Mouse (Mus musculus) forebrain, embryonic 12.5 days (tissue): Measurements from ENCODE around the gene Synpo2l. TPM values are rescaled to one million over a fixed set of nuclear protein-coding genes. Genes with fewer than 3 reads are reported as not detected.

ENCODE experiments used
- ATAC-seq: fragments of 200-750 bp; cut with Nextera tagmentation; 2 replicates; pipeline ENCODE4 v1.8.0; 2017; ENCODE audit warnings: moderate TSS enrichment; ENCODE audit not compliant: low FRiP score
- H3K27ac ChIP-seq: fragments of 300-500 bp; sonication (generic); 2 replicates; pipeline ENCODE4 v1.5.1; 2016; ENCODE audit warnings: mild to moderate bottlenecking
- H3K27me3 ChIP-seq: fragments of 300-500 bp; sonication (generic); 2 replicates; pipeline ENCODE4 v1.6.1; 2016; ENCODE audit warnings: mild to moderate bottlenecking
- H3K36me3 ChIP-seq: fragments of 300-500 bp; sonication (generic); replicated peaks from 2 replicates; pipeline ENCODE4 v1.6.1; 2016; ENCODE audit warnings: mild to moderate bottlenecking
- H3K4me1 ChIP-seq: fragments of 300-500 bp; sonication (generic); 2 replicates; pipeline ENCODE4 v1.6.1; 2016
- H3K4me2 ChIP-seq: fragments of 300-500 bp; sonication (generic); 2 replicates; pipeline ENCODE4 v1.6.1; 2016; ENCODE audit warnings: mild to moderate bottlenecking, moderate library complexity
- H3K4me3 ChIP-seq: fragments of 300-500 bp; sonication (generic); replicated peaks from 2 replicates; pipeline ENCODE4 v1.5.1; 2016; ENCODE audit warnings: mild to moderate bottlenecking
- H3K9ac ChIP-seq: fragments of 300-500 bp; sonication (generic); 2 replicates; pipeline ENCODE4 v1.6.1; 2016; ENCODE audit warnings: mild to moderate bottlenecking
- H3K9me3 ChIP-seq: fragments of 300-500 bp; sonication (generic); 2 replicates; pipeline ENCODE4 v1.6.1; 2016
- WGBS: fragments of 180-500 bp; shearing (Covaris S2); methylation state at CpG from one replicate; pipeline ENCODE4 v1.1.7; 2016; 5-methylcytosine and 5-hydroxymethylcytosine counted together
- polyA plus RNA-seq: library from polyadenylated mRNA; unstranded; fragments of >200 nt; fragmentation: Nextera tagmentation; extraction: Ambion mirVana; gene quantifications from 2 replicates; pipeline ENCODE4 v1.2.1, GENCODE M21; 2016

The Synpo2l gene
- polyA plus RNA-seq, 1 experiment from 2014 or later: 0.24 TPM

GRCm38 (mm10) chr14:20655731-20656130, 12.4 kb downstream of the Synpo2l start:
- H3K36me3 ChIP-seq: no peaks in the 10 kb centered on the region
- H3K4me1 ChIP-seq: no peaks in the 10 kb centered on the region
- no peaks in the 10 kb centered on the region for H3K9me3 ChIP-seq
- no peak for ATAC-seq
- no peak overlapping the region for H3K4me2 ChIP-seq
- peaks cover 9% of the 10 kb centered on the region; the same call in 1 of the 2 replicates for H3K27me3 ChIP-seq
- WGBS: 80% methylated on average over 9 of the region's 9 CpGs
- H3K4me3 ChIP-seq: no peak overlapping the region
- H3K9ac ChIP-seq: no peak overlapping the region
- no peak overlapping the region for H3K27ac ChIP-seq

- Histone ChIP-seq H3K9ac (no peak overlapping the region), H3K4me2 (no peak overlapping the region), H3K27ac (no peak overlapping the region), H3K9me3 (no peaks in the 10 kb centered on the region), H3K36me3 (no peaks in the 10 kb centered on the region), H3K4me1 (no peaks in the 10 kb centered on the region), H3K4me3 (no peak overlapping the region), H3K27me3 (peaks cover 9% of the 10 kb centered on the region; the same call in 1 of the 2 replicates)
- 82% methylated on average over 9 of the region's 9 CpGs for WGBS
- no peak for ATAC-seq
Measured at GRCm38 (mm10) chr14:20654690-20655421, 13.3 kb downstream of the Synpo2l start.

GRCm38 (mm10) chr14:20651722-20652256, 16.4 kb downstream of the Synpo2l start:
- Histone ChIP-seq H3K9ac (no peak overlapping the region), H3K4me3 (no peak overlapping the region), H3K27me3 (0 out of 2 replicates have a peak, but pooled peaks cover 5% of the 10 kb centered on the region), H3K4me1 (no peaks in the 10 kb centered on the region), H3K36me3 (no peaks in the 10 kb centered on the region), H3K9me3 (no peaks in the 10 kb centered on the region), H3K27ac (no peak overlapping the region), H3K4me2 (no peak overlapping the region)
- ATAC-seq: no peak
- 74% methylated on average over 4 of the region's 4 CpGs for WGBS

- H3K36me3 ChIP-seq: no peaks in the 10 kb centered on the region
- no peak overlapping the region for H3K27ac ChIP-seq
- H3K9ac ChIP-seq: no peak overlapping the region
- H3K9me3 ChIP-seq: no peaks in the 10 kb centered on the region
- no peaks in the 10 kb centered on the region for H3K4me1 ChIP-seq
- no peak for ATAC-seq
- 62% methylated on average over 2 of the region's 2 CpGs for WGBS
- H3K4me3 ChIP-seq: no peak overlapping the region
- H3K4me2 ChIP-seq: no peak overlapping the region
- no peaks in the 10 kb centered on the region for H3K27me3 ChIP-seq
Measured at GRCm38 (mm10) chr14:20651000-20651399, 17.2 kb downstream of the Synpo2l start.

GRCm38 (mm10) chr14:20646381-20646780, 21.8 kb downstream of the Synpo2l start:
- Histone ChIP-seq H3K4me1 (peaks cover 8% of the 10 kb centered on the region), H3K27me3 (no peaks in the 10 kb centered on the region), H3K4me3 (no peak overlapping the region), H3K9me3 (no peaks in the 10 kb centered on the region), H3K4me2 (no peak overlapping the region), H3K27ac (no peak overlapping the region), H3K9ac (no peak overlapping the region), H3K36me3 (no peaks in the 10 kb centered on the region)
- no peak for ATAC-seq

GRCm38 (mm10) chr14:20645547-20645946, 22.6 kb downstream of the Synpo2l start:
- Histone ChIP-seq H3K36me3 (no peaks in the 10 kb centered on the region), H3K4me3 (no peak overlapping the region), H3K27me3 (no peaks in the 10 kb centered on the region), H3K9me3 (no peaks in the 10 kb centered on the region), H3K27ac (no peak overlapping the region), H3K4me1 (peaks cover 9% of the 10 kb centered on the region), H3K4me2 (no peak overlapping the region), H3K9ac (no peak overlapping the region)
- WGBS: 31% methylated on average over 3 of the region's 3 CpGs
- ATAC-seq: no peak

- 13% methylated on average over 10 of the region's 10 CpGs for WGBS
- peaks cover 15% of the 10 kb centered on the region for H3K4me1 ChIP-seq
Measured at GRCm38 (mm10) chr14:20641438-20641875, 26.7 kb downstream of the Synpo2l start.

GRCm38 (mm10) chr14:20640644-20641437, 27.3 kb downstream of the Synpo2l start, which contains the start of gene Usp54:
Gene Usp54, minus strand, starts transcription at chr14:20641063.
- ATAC-seq: peak; percentile 98
- H3K9ac ChIP-seq: peak within 1 kb of the TSS; percentile 76

More at GRCm38 (mm10) chr14:20641438-20641875, 26.7 kb downstream of the Synpo2l start:
- H3K4me3 ChIP-seq: peak overlapping the region; percentile 83
- no peaks in the 10 kb centered on the region for H3K36me3 ChIP-seq
- no peaks in the 10 kb centered on the region for H3K27me3 ChIP-seq
- no peak for ATAC-seq
- peak overlapping the region; percentile 92 for H3K27ac ChIP-seq
- peak overlapping the region; percentile 76 for H3K9ac ChIP-seq
- H3K4me2 ChIP-seq: peak overlapping the region; percentile 66
- no peaks in the 10 kb centered on the region for H3K9me3 ChIP-seq

GRCm38 (mm10) chr14:20639918-20640619, 28.1 kb downstream of the Synpo2l start:
- Histone ChIP-seq H3K4me3 (peak overlapping the region; percentile 83), H3K4me1 (peaks cover 15% of the 10 kb centered on the region), H3K27me3 (no peaks in the 10 kb centered on the region), H3K36me3 (no peaks in the 10 kb centered on the region), H3K27ac (peak overlapping the region; percentile 92), H3K4me2 (peak overlapping the region; percentile 78), H3K9me3 (no peaks in the 10 kb centered on the region), H3K9ac (peak overlapping the region; percentile 76)
- ATAC-seq: peak; percentile 55
- 2% methylated on average over 16 of the region's 16 CpGs for WGBS

More at GRCm38 (mm10) chr14:20640644-20641437, 27.3 kb downstream of the Synpo2l start, which contains the start of gene Usp54:
- peak within 1 kb of the TSS; percentile 78 for H3K4me2 ChIP-seq
- under 1% methylated on average over 73 of the region's 73 CpGs for WGBS
- H3K4me1 ChIP-seq: peaks cover 15% of the 10 kb centered on the region
- peak within 1 kb of the TSS; percentile 83 for H3K4me3 ChIP-seq
- H3K27me3 ChIP-seq: no peaks in the 10 kb centered on the region
- H3K36me3 ChIP-seq: no peaks in the 10 kb centered on the region
- H3K9me3 ChIP-seq: no peaks in the 10 kb centered on the region
- H3K27ac ChIP-seq: peak within 1 kb of the TSS; percentile 92

- 94% methylated on average over 6 of the region's 6 CpGs for WGBS
- Histone ChIP-seq H3K4me1 (peaks cover 15% of the 10 kb centered on the region), H3K4me3 (no peak overlapping the region), H3K36me3 (no peaks in the 10 kb centered on the region), H3K9me3 (no peaks in the 10 kb centered on the region), H3K9ac (no peak overlapping the region), H3K27ac (no peak overlapping the region), H3K27me3 (no peaks in the 10 kb centered on the region), H3K4me2 (no peak overlapping the region)
- no peak for ATAC-seq
Measured at GRCm38 (mm10) chr14:20638702-20639101, 29.5 kb downstream of the Synpo2l start.

GRCm38 (mm10) chr14:20637818-20638574, 30.2 kb downstream of the Synpo2l start:
- Histone ChIP-seq H3K4me3 (no peak overlapping the region), H3K36me3 (no peaks in the 10 kb centered on the region), H3K4me2 (no peak overlapping the region), H3K9ac (no peak overlapping the region), H3K4me1 (peaks cover 15% of the 10 kb centered on the region), H3K27ac (no peak overlapping the region), H3K27me3 (no peaks in the 10 kb centered on the region), H3K9me3 (no peaks in the 10 kb centered on the region)
- 96% methylated on average over 2 of the region's 2 CpGs for WGBS
- ATAC-seq: no peak
